Mouse (Mus musculus) spleen, adult 2 months (tissue): ENCODE measurements around the gene E330034G19Rik.

Source experiments
- CTCF ChIP-seq: fragments of 200-500 bp; IDR thresholded peaks from 2 replicates; pipeline ENCODE4 v1.5.1; 2011; ENCODE audit warnings: mild to moderate bottlenecking, inconsistent platforms; ENCODE audit not compliant: insufficient read depth, insufficient read length, insufficient replicate concordance; ENCODE audit errors: extremely low read depth
- POLR2A ChIP-seq: fragments of 200-500 bp; IDR thresholded peaks from 2 replicates; pipeline ENCODE4 v1.6.1; 2011; ENCODE audit warnings: low read depth, low read length, inconsistent platforms

- TF ChIP-seq CTCF = no peak
- no peak for TF ChIP-seq POLR2A
These were observed 14.1 kb downstream of the E330034G19Rik start for GRCm38 (mm10) chr14:24307146-24307545.
